Mouse (Mus musculus): ENCODE measurements around the gene Best3.
A peak's percentile ranks its signal among the peaks of the same experiment; 100 is the strongest.

The Best3 gene

GRCm38 (mm10) chr10:116986264-116987082 lies at the start of gene Best3:
Gene Best3, plus strand, starts transcription at chr10:116986314.
- DNase-seq, result peak; percentile 12 to 21

GRCm38 (mm10) chr10:116943025-116943424 lies 43.1 kb upstream of the Best3 start:
- peak; percentile 49 to 65 for DNase-seq

- DNase-seq, result no peak
These were observed 42.0 kb upstream of the Best3 start for GRCm38 (mm10) chr10:116944144-116944543.

GRCm38 (mm10) chr10:116944940-116945339 lies 41.2 kb upstream of the Best3 start:
- no peak for DNase-seq

GRCm38 (mm10) chr10:116948414-116948813 lies 37.7 kb upstream of the Best3 start:
- DNase-seq, result no peak

- DNase-seq, result peak; percentile 65
These were observed 36.8 kb upstream of the Best3 start for GRCm38 (mm10) chr10:116949111-116950008.

GRCm38 (mm10) chr10:116950009-116950769 lies 35.9 kb upstream of the Best3 start, which contains the start of gene Rab3ip:
Gene Rab3ip, minus strand, starts transcription at chr10:116950769.
- peak; percentile 97 to 98 for DNase-seq

- peak in 1 of 2 experiments; percentile 15 for DNase-seq
These were observed 35.2 kb upstream of the Best3 start for GRCm38 (mm10) chr10:116950886-116951285.

GRCm38 (mm10) chr10:116955191-116955590 lies 30.9 kb upstream of the Best3 start:
- no peak for DNase-seq

GRCm38 (mm10) chr10:116956483-116957158 lies 29.5 kb upstream of the Best3 start:
- DNase-seq, result no peak

- DNase-seq, result no peak
These were observed 28.1 kb upstream of the Best3 start for GRCm38 (mm10) chr10:116957867-116958551.

- no peak for DNase-seq
These were observed 24.0 kb upstream of the Best3 start for GRCm38 (mm10) chr10:116962152-116962551.

GRCm38 (mm10) chr10:116962803-116963202 lies 23.3 kb upstream of the Best3 start:
- DNase-seq, result peak; percentile 37 to 40

GRCm38 (mm10) chr10:116964084-116964483 lies 22.0 kb upstream of the Best3 start:
- no peak for DNase-seq

- no peak for DNase-seq
These were observed 21.5 kb upstream of the Best3 start for GRCm38 (mm10) chr10:116964571-116964970.

- no peak for DNase-seq
These were observed 20.8 kb upstream of the Best3 start for GRCm38 (mm10) chr10:116965297-116965696.

- peak; percentile 17 to 46 for DNase-seq
These were observed 20.0 kb upstream of the Best3 start for GRCm38 (mm10) chr10:116966065-116966464.

GRCm38 (mm10) chr10:116968741-116969140 lies 17.4 kb upstream of the Best3 start:
- peak; percentile 65 to 69 for DNase-seq

- no peak for DNase-seq
These were observed 13.6 kb upstream of the Best3 start, which contains the start of gene Gm10271 for GRCm38 (mm10) chr10:116972509-116972908. Gene Gm10271, minus strand, starts transcription at chr10:116972609.

GRCm38 (mm10) chr10:116977455-116977854 lies 8.7 kb upstream of the Best3 start:
- no peak for DNase-seq

GRCm38 (mm10) chr10:116977858-116978257 lies 8.3 kb upstream of the Best3 start:
- no peak for DNase-seq
